Mouse (Mus musculus) cerebellum, adult (tissue): ENCODE results near the gene Pla2g16.

Experiments used
- ATAC-seq: cut with Nextera tagmentation; 2 replicates; pipeline ENCODE4 v1.9.2; 2017; ENCODE audit warnings: mild to moderate bottlenecking, moderate library complexity, mixed read lengths; ENCODE audit not compliant: insufficient number of reproducible peaks, low FRiP score, low TSS enrichment

The Pla2g16 gene

GRCm38 (mm10) chr19:7562601-7563129, 5.4 kb downstream of the Pla2g16 start:
- ATAC-seq, result no peak

GRCm38 (mm10) chr19:7563676-7564075, 6.4 kb downstream of the Pla2g16 start:
- ATAC-seq, result no peak

- ATAC-seq, result no peak
Measured at GRCm38 (mm10) chr19:7564457-7564856, 7.2 kb downstream of the Pla2g16 start.

GRCm38 (mm10) chr19:7566826-7567225, 9.6 kb downstream of the Pla2g16 start:
- no peak for ATAC-seq

GRCm38 (mm10) chr19:7568364-7568763, 11.1 kb downstream of the Pla2g16 start:
- no peak for ATAC-seq

- ATAC-seq, result no peak
Measured at GRCm38 (mm10) chr19:7569650-7570049, 12.4 kb downstream of the Pla2g16 start.

- no peak for ATAC-seq
Measured at GRCm38 (mm10) chr19:7576180-7576579, 18.9 kb downstream of the Pla2g16 start.

GRCm38 (mm10) chr19:7577710-7578109, 20.5 kb downstream of the Pla2g16 start:
- no peak for ATAC-seq

GRCm38 (mm10) chr19:7581042-7581441, 23.8 kb downstream of the Pla2g16 start:
- ATAC-seq, result no peak

- ATAC-seq, result no peak
Measured at GRCm38 (mm10) chr19:7583101-7583500, 25.8 kb downstream of the Pla2g16 start.

GRCm38 (mm10) chr19:7583599-7583998, 26.3 kb downstream of the Pla2g16 start:
- ATAC-seq, result no peak

GRCm38 (mm10) chr19:7585279-7585678, 28.0 kb downstream of the Pla2g16 start:
- ATAC-seq, result no peak

- ATAC-seq, result no peak
Measured at GRCm38 (mm10) chr19:7585764-7586163, 28.5 kb downstream of the Pla2g16 start.

GRCm38 (mm10) chr19:7590795-7591194, 33.5 kb downstream of the Pla2g16 start:
- no peak for ATAC-seq

- no peak for ATAC-seq
Measured at GRCm38 (mm10) chr19:7592018-7592417, 34.8 kb downstream of the Pla2g16 start.

GRCm38 (mm10) chr19:7595534-7595933, 38.3 kb downstream of the Pla2g16 start:
- no peak for ATAC-seq

- no peak for ATAC-seq
Measured at GRCm38 (mm10) chr19:7598481-7598880, 41.2 kb downstream of the Pla2g16 start.

- ATAC-seq, result no peak
Measured at GRCm38 (mm10) chr19:7601551-7601950, 44.3 kb downstream of the Pla2g16 start.

GRCm38 (mm10) chr19:7604107-7604506, 46.8 kb downstream of the Pla2g16 start:
- no peak for ATAC-seq

- ATAC-seq, result no peak
Measured at GRCm38 (mm10) chr19:7605013-7605412, 47.8 kb downstream of the Pla2g16 start.

- ATAC-seq, result no peak
Measured at GRCm38 (mm10) chr19:7605930-7606783, 48.9 kb downstream of the Pla2g16 start.
